Mouse (Mus musculus) liver (tissue): ENCODE measurements at regions not wholly inside any gene's neighbourhood (a gene's known extent, or its start where the extent isn't known, plus 50 kb on each side); places are given as distances from the start of the nearest gene placed in this dataset.
A peak's percentile ranks its signal among the peaks of the same experiment; 100 is the strongest.
"Not testable (repeated sequence)": the region's sequence is repeated elsewhere in the genome, so short reads cannot be mapped to it uniquely, and the experiment has no call there.

ENCODE experiments used
- DNase-seq: peaks from one replicate; pipeline ENCODE4 v3.0.0-alpha.2; 2020; ENCODE audit warnings: mixed read lengths

DNA sequence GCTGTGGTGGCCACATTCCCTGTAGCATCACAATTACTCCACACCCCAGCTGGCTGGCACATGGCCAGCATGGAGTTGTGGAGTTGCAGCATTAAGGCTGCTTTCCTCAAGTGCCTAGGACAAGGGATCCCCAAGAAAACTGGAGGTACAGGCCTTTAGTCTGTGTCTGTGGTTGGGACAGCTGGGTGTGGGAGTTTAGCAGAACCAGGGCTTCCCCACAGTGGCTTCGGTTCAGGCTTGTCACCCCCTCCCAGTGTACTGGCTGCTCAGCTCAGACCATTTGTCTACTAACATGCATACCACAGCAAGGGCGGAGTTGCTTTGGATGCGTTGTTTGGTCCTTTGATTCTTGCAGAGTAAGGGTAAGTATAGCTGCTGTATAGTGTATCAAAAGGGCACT is 79.1 kb upstream of the Neurl1b start:
- DNase-seq, result no peak

DNA sequence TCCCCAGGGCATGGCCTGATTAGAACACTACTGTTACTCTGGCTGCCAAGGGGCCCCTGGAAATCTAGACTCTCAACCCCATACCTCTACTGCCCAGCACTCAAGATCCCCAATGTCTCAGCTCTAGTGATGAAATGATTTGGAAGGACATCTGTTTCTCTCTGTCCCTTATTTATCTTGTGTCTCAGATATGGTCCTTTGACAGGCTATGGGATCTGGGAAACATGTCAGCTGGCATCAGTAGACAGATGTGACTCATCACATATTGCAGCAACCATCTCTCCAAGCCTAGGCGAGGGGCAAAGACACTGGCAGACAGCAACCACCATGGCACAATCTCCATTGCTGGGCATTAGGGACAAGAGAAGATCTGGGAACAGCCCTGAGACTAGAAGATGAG is 78.6 kb upstream of the Neurl1b start:
- DNase-seq, result no peak

DNA sequence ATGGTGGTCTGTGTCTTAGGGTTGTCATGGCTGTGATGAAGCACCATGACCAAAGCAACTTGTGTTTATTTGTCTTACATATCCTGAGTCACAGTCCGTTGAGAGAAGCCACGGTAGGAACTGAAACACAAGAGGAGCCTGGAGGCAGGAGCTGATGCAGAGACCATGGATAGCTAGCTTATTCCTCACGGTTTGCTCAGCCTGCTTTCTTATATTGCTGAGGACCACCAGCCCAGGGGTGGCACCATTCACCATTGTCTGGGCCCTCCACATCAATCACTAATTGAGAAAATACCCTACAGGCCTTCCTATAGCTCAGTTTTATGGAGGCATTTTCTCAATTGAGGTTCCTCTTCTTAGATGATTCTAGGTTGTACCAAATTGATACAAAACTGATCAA is 77.5 kb upstream of the Neurl1b start:
- DNase-seq, result no peak

DNA sequence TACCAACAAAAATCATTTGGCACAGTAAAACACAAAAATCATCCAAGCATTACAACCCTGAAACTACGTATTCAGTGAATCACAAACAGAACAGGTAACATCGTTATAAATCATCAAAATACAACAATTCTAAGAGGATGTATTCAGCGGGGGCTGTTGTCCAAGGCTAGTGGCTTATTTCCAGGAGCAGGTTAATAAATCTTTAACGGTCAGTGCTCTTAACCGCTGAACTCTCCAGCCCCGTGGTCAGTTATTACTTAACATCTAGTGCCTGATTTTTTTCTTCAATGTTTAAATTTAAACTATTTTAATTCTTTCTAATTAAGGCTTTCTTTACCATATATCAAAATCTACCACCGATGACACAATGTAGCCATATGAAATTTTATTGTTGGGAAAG is 69.2 kb upstream of the Neurl1b start:
- not testable (repeated sequence) for DNase-seq

DNA sequence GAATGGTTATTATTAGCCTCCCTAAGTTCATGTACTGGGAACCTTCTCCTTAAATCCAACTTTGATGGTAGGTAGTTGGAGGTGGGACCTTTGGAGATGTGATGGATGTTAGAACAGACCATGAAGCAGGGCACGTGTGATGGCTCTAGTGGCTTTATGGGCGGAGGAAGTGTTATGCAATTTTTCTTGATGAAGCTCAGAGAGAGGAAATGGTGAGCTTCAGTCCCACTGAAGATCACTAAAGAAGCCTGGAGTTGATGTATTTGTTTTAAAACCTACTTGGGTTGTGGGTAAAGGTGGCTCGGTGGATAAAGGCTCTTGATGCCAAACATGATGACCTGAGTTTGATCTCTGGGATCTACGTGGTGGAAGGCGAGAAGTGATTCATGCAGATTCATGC is 66.5 kb upstream of the Neurl1b start:
- DNase-seq, result no peak

DNA sequence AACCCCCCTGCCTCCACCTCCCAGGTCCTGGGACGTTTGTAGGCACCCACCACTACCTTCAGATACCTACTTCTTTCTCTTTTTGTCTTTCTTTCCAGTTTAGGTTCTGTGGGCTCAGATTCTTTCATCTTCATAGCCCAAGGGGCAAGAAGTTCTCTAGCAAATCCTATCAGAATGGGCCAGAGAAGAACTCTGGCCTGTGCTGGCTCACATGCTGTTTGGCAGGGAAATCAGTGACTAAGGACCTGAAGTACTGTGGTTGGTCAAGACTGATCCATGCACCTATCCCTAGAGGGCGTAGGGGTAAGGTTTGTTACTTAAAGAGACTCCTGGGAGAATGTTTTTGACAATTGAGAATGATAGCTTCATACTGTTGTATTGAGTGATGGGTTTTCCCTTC is 64.9 kb upstream of the Neurl1b start:
- no peak for DNase-seq

DNA sequence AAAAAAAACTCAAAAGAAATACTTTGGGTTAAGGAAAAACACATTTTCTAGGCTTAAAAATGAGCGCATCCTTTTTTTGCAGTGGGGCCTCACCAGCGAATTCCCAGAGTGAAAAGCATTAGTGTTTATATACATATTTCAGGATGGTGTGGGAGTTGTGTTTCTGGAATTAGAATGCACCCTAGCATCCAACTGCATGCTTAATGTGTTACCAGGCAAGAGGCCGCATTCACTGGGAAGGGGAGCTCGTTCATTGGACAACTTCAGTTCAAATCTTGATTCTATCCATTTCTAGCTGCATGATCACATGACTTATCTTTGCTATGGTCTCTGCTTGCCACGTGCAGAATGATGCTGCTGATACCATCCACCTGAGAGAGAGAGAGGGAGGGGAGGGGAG is 64.4 kb upstream of the Neurl1b start:
- no peak for DNase-seq

DNA sequence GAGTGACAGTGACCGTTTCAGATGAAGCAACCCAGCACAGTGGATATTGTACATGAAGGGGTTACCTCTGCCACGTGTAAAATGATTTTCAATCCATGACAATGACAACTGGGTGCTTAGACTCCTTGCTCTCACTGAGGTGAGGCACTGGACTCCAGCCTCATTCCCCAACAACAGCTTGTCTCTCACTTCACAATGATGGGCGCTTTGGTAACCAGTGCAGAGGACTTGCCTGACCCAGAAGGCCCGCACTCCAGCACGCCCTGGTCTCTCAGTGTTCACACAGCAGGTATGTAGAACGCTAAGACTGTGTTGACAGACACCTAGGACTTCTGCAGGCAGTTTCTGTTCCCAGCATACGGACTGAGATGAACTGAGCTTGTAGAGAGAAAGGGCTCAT is 62.6 kb upstream of the Neurl1b start:
- no peak for DNase-seq

DNA sequence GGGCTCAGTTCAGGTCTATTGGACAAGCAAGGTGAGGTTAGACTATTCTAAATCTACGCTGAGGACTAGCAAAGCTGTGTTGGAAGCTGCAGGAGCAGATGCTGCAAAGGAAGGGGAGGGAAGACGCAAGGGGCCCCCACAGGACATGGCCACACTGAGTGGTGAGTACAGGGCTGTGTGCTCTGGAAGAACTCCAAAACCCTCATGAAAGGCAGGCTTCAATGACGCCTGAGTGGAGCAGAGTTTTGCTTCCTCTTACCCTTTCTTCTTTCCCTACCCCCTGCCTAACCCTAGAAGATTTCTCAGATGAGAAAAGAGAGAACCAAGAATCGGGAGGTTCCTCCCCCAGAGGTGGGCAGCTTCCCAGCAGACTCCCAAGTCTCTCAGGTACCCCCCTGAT is 61.9 kb upstream of the Neurl1b start:
- DNase-seq, result no peak

DNA sequence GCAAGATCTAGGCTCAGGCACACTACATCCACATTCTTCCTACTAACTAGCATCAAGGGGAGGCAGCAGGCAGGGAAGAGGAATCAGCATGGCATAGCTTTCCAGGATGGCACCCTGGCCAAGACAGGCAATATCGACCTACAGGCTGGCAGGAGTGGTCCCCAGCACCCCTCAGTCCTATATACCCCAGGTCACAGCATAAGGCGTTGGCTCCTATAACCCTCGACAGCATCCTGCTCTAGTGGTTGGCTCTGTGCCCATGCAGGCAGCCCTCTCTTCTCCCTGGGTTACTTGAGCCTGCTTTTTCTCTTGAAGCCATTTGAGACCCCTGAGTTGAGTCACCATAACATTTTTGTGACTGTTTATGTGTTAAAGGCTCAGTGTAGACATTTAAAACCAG is 60.2 kb upstream of the Neurl1b start:
- DNase-seq, result no peak

DNA sequence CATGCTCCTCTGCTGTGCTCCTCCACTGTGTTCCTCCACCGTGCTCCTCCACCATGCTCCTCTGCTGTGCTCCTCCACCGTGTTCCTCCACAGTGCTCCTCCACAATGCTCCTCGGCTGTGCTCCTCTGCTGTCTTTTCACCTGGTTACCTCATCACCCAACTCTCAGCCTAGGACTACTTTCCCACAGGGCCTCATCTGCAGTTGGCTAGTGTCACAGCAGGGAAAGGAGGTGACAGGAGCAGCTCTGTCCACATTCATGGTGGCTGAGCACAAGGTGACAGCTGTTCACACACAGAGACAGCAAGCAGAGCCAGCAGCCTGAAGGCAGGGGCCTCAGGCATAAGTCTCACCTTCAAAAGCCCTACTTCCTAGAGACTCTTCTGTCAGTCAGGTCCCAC is 59.3 kb upstream of the Neurl1b start:
- no peak for DNase-seq

DNA sequence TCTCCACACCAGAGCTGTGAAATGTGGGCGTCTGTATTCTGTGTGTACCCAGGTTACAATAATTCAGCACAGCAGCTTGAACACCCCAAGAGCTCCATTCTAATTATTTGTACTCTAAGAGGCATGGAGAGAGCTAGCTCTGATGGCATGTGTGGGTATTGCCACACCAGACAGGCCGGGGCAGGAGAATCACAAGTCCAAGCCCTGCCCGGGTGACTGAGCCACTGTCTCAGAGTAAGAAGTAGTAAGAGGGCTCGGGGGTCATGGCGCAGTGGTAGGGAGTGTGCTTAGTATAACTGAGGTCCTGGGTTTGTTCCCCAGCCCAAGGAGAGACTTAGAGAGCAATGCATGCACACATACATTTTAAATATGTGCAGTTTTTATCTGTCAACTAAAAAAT is 57.7 kb upstream of the Neurl1b start:
- DNase-seq, result no peak

DNA sequence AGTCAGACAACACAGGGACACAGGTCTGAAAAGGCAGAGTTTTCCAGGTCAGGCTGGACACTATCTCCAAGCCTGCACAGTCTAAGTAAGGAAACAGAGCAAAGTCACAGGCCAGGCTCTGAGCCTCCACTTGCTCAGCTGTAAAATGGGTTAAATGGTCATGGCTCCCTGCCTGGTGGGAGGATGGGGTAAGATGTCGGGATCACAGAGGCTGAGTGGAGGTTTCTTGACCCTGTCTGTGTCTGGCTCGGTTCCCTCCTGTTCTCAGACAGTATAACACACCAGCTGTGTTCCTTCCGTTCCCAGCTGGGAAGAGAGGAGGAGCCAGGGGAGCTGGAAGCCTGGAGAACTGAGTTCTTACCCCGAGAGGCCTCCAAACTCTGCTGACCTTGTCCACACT is 56.8 kb upstream of the Neurl1b start:
- no peak for DNase-seq

DNA sequence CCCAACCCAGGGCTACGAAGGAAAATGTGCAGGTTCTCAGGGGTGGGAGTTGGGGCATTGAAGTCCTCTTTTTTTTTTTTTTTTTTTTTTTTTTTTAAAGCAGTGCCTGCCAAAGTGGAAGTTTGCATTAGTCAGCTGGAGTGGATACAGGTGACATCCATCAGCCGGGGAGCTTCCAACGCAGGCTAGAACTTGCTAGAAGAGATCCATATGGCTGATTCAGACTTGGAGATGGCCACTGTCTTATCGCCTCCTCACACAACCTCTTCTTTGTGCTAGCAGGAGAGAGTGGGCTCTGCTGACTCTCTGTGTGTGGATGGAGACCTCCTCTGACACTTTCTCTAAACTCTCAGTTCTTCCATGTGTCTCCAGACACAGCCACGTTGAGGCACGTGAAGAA is 53.9 kb upstream of the Neurl1b start:
- DNase-seq, result no peak

DNA sequence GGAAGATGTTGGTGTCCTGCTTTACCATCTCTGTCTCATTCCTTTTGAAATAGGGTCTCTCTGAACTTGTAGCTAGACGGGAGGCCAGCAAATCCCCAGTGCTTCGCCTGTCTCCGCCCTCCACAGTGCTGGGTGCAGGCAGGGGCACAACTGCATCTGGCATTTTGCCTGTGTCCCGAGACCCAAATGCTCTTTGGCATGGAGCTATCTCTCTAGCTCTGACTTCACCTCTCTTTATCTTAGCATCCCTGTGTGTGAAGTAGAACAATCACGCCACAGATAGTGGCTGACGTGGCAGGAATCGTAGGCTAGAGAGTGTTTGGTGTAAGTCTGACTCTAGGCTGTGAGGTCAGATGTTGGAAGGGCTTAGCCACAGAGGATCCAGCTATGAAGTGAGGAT is 53.2 kb upstream of the Neurl1b start:
- DNase-seq, result no peak

DNA sequence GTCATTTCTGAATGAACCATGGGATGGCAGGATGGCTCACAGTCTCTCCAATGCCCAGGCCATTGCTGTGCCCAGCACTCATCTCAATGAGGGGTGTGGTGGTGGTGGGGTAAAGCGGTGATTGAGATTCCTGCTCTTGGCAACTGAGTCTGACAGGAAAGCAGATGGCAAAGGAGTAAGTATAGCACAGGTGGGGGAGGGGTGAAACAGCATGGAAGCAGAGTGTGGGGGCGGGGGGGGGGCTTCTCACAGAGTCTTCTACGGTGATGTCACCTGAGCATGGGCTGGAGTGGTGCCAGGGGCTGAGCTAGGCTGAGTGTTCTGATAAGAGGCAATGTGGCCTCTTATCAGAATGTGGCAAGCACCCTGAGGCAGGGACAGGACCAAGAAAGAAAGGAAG is 52.6 kb upstream of the Neurl1b start:
- peak; percentile 76 for DNase-seq

DNA sequence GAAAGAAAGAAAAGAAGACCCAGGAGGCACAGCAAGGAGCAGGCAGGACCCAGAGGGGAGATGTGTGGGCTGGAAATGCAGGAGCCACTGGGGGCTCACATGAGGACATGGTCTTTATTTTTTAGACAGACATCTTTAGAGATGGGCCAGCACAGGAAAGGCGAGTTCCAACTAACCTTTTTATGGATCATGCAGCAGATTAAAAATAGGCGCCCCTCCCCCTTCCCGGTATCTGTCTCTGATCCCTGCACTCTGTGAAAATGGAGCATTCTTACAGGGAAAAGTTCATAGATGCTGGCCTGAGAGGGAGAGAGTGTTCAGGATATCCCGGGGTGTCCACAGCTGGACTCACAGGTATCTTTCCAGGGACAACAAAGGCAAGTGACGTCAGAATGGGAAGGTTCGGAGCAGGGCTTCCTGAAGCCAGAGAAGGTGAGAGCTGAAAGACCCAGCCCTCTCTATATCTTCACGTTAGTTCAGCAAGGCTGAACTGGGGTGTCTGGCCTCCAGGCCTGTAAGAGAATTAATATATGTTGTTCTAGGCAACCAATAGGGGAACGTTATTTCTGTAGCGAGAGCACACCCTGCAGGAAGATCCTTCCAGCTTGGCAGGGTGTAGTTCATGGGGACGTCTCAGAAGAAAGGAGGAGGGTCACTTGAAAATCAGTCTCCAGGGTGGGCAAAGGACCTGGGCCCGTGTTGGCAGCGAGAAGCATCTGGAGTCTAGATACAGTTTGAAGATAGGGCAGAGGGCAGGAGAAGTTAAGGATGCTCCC is 51.9 kb upstream of the Neurl1b start:
- no peak for DNase-seq

DNA sequence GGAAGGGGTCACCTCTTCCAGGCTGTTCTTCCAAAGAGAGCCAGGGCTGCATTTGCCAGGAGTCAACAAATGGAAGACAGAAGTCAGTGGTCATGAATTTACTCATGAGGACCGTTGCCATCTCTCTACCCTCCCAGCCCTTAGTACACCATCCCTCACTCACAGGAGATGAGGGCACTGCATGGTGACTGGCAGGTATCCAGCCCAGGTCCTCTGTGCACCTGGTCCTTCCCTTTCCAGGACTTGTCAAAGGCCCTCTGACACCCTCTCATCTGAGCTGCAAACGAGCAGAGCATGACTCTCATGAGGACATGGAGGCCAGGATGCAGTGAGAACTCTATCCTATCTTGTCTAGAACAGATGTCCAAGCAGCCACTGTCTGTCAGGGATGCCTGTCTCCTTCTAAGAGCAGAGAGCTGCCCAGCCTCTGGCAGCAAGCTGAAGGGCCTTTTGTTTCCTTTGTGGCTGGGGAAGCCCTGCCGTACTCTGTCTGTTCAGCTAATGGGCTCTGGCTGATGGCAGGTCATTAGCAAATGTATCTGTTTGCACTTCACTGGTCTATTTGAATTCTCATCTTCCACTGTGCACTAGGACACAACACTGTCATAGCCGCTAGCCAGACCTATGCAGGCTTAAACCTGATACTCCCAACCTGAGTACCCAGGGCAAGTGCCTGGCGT is 50.6 kb upstream of the Neurl1b start:
- DNase-seq, result no peak
